Mouse (Mus musculus) embryo, embryonic 10 days (tissue): Measurements from ENCODE around the gene Rbm3.

ENCODE experiments used
- DNase-seq: peaks from one replicate; pipeline ENCODE4 v3.0.0-alpha.2; 2015; ENCODE audit warnings: low spot score

Gene Rbm3

GRCm38 (mm10) chrX:8145153-8145991 is at the start of gene Rbm3:
Rbm3 (minus strand) TSS chrX:8145880.
- peak; percentile 93 for DNase-seq

GRCm38 (mm10) chrX:8193419-8193723 is 47.7 kb upstream of the Rbm3 start, which contains the start of gene Ebp:
Ebp (minus strand) TSS chrX:8193512.
- DNase-seq: no peak

- DNase-seq: peak; percentile 88
Observed at GRCm38 (mm10) chrX:8192640-8193418, 47.1 kb upstream of the Rbm3 start.

- DNase-seq: no peak
Observed at GRCm38 (mm10) chrX:8192126-8192639, 46.5 kb upstream of the Rbm3 start.

- no peak for DNase-seq
Observed at GRCm38 (mm10) chrX:8182871-8183540, 37.3 kb upstream of the Rbm3 start.

GRCm38 (mm10) chrX:8179646-8180045 is 34.0 kb upstream of the Rbm3 start:
- DNase-seq: no peak

- DNase-seq: no peak
Observed at GRCm38 (mm10) chrX:8178871-8179270, 33.2 kb upstream of the Rbm3 start.

GRCm38 (mm10) chrX:8175504-8176385 is 30.1 kb upstream of the Rbm3 start, which contains the start of gene Tbc1d25:
Tbc1d25 (minus strand) TSS chrX:8176181.
- DNase-seq: peak; percentile 92

- no peak for DNase-seq
Observed at GRCm38 (mm10) chrX:8175169-8175503, 29.5 kb upstream of the Rbm3 start.

GRCm38 (mm10) chrX:8167716-8168647 is 22.3 kb upstream of the Rbm3 start:
- DNase-seq: no peak

- no peak for DNase-seq
Observed at GRCm38 (mm10) chrX:8164471-8164870, 18.8 kb upstream of the Rbm3 start.

- no peak for DNase-seq
Observed at GRCm38 (mm10) chrX:8163076-8163475, 17.4 kb upstream of the Rbm3 start.

GRCm38 (mm10) chrX:8143750-8144149 is 1.9 kb downstream of the Rbm3 start:
- no peak for DNase-seq

GRCm38 (mm10) chrX:8142948-8143347 is 2.7 kb downstream of the Rbm3 start:
- DNase-seq: no peak

GRCm38 (mm10) chrX:8141058-8141457 is 4.6 kb downstream of the Rbm3 start:
- no peak for DNase-seq

- DNase-seq: no peak
Observed at GRCm38 (mm10) chrX:8140446-8140845, 5.2 kb downstream of the Rbm3 start.

GRCm38 (mm10) chrX:8139480-8139879 is 6.2 kb downstream of the Rbm3 start:
- no peak for DNase-seq

GRCm38 (mm10) chrX:8135886-8136285 is 9.8 kb downstream of the Rbm3 start:
- no peak for DNase-seq

- DNase-seq: peak; percentile 93
Observed at GRCm38 (mm10) chrX:8132017-8132976, 13.4 kb downstream of the Rbm3 start, which contains the start of gene Wdr13. Wdr13 (minus strand) TSS chrX:8132892.
